Mouse (Mus musculus) MEL (cell line): ENCODE measurements around the gene Trim21.

Source experiments
- BHLHE40 ChIP-seq: IDR thresholded peaks from 2 replicates; pipeline ENCODE4 v1.6.1; 2012; ENCODE audit warnings: low read depth, mild to moderate bottlenecking, inconsistent platforms, low read length, improper control_type of control experiment, borderline replicate concordance
- CTCF ChIP-seq, 3 experiments: IDR thresholded peaks in 2 of 3; conservative IDR thresholded peaks in 1 of 3; 2 replicates each; pipeline ENCODE4 v1.5.1; 2011 to 2012; ENCODE audit warnings: low read length in 3 of 3, low read depth in 2 of 3, mild to moderate bottlenecking in 2 of 3, improper control_type of control experiment in 1 of 3, inconsistent platforms in 1 of 3, mixed read lengths in 1 of 3, moderate library complexity in 1 of 3; ENCODE audit not compliant: control insufficient read depth in 1 of 3, insufficient read depth in 1 of 3, poor library complexity in 1 of 3, severe bottlenecking in 1 of 3
- EP300 ChIP-seq, 2 experiments: IDR thresholded peaks; 2 replicates each; pipeline ENCODE4 v1.6.1; 2011; ENCODE audit warnings: improper control_type of control experiment in 2 of 2, low read length in 2 of 2, low read depth in 1 of 2, mild to moderate bottlenecking in 1 of 2
- HCFC1 ChIP-seq: IDR thresholded peaks from 2 replicates; pipeline ENCODE4 v1.6.1; 2012; ENCODE audit warnings: low read depth, mild to moderate bottlenecking, inconsistent platforms, low read length, improper control_type of control experiment, moderate library complexity
- KAT2A ChIP-seq: conservative IDR thresholded peaks from 2 replicates; pipeline ENCODE4 v1.6.1; 2012; ENCODE audit warnings: low read depth, low read length, improper control_type of control experiment, inconsistent platforms
- MAFK ChIP-seq: IDR thresholded peaks from 2 replicates; pipeline ENCODE4 v1.6.1; 2011; ENCODE audit warnings: low read depth, mild to moderate bottlenecking, low read length, improper control_type of control experiment, borderline replicate concordance
- POLR2AphosphoS5 ChIP-seq: IDR thresholded peaks from 2 replicates; pipeline ENCODE4 v1.6.1; 2012; ENCODE audit warnings: low read depth, borderline replicate concordance, mild to moderate bottlenecking, inconsistent platforms, low read length, moderate library complexity, mixed read lengths
- UBTF ChIP-seq: IDR thresholded peaks from 2 replicates; pipeline ENCODE4 v1.6.1; 2012; ENCODE audit warnings: low read depth, mild to moderate bottlenecking, inconsistent platforms, low read length, improper control_type of control experiment, moderate library complexity, borderline replicate concordance; ENCODE audit not compliant: insufficient read depth

GRCm38 (mm10) chr7:102553279-102553678, 12.0 kb downstream of the Trim21 start:
- TF ChIP-seq CTCF (IDR thresholded peaks at IDR 0.05 in 2 of 3, conservative IDR thresholded peaks at IDR 0.05 in 1 of 3; ENCODE audit: control insufficient read depth in 1 of 3, insufficient read depth in 1 of 3, low read depth in 2 of 3, low read length in 3 of 3, poor library complexity in 1 of 3, severe bottlenecking in 1 of 3) (no peak), UBTF (no peak), KAT2A (no peak), MAFK (no peak), BHLHE40 (no peak), EP300 (IDR thresholded peaks at IDR 0.05; ENCODE audit: low read depth in 1 of 2, low read length in 2 of 2) (no peak), POLR2AphosphoS5 (no peak), HCFC1 (no peak)
